Mouse (Mus musculus) heart, embryonic 13.5 days (tissue): ENCODE measurements at regions not wholly inside any gene's neighbourhood (a gene's known extent, or its start where the extent isn't known, plus 50 kb on each side); places are given as distances from the start of the nearest gene placed in this dataset.

Experiments
- ATAC-seq: fragments of 200-750 bp; cut with Nextera tagmentation; 2 replicates; pipeline ENCODE4 v1.8.0; 2017; ENCODE audit warnings: moderate TSS enrichment; ENCODE audit not compliant: insufficient number of reproducible peaks, low FRiP score, low TSS enrichment; ENCODE audit errors: extremely low read depth
- H3K27ac ChIP-seq: fragments of 300-500 bp; sonication (generic); replicated peaks from 2 replicates; pipeline ENCODE4 v1.5.1; 2015; ENCODE audit warnings: moderate library complexity, mild to moderate bottlenecking, inconsistent platforms
- H3K27me3 ChIP-seq: fragments of 300-500 bp; sonication (generic); replicated peaks from 2 replicates; pipeline ENCODE4 v1.6.1; 2015; ENCODE audit warnings: mild to moderate bottlenecking, inconsistent platforms
- H3K36me3 ChIP-seq: fragments of 300-500 bp; sonication (generic); 2 replicates; pipeline ENCODE4 v1.6.1; 2015; ENCODE audit warnings: mild to moderate bottlenecking, inconsistent platforms
- H3K4me1 ChIP-seq: fragments of 300-500 bp; sonication (generic); 2 replicates; pipeline ENCODE4 v1.6.1; 2015; ENCODE audit warnings: inconsistent platforms
- H3K4me2 ChIP-seq: fragments of 300-500 bp; sonication (generic); 2 replicates; pipeline ENCODE4 v1.6.1; 2015; ENCODE audit warnings: inconsistent platforms, mild to moderate bottlenecking, moderate library complexity
- H3K4me3 ChIP-seq: fragments of 300-500 bp; sonication (generic); 2 replicates; pipeline ENCODE4 v1.5.1; 2015; ENCODE audit warnings: moderate library complexity, mild to moderate bottlenecking, inconsistent platforms
- H3K9ac ChIP-seq: fragments of 300-500 bp; sonication (generic); 2 replicates; pipeline ENCODE4 v1.6.1; 2015; ENCODE audit warnings: inconsistent platforms, mild to moderate bottlenecking, moderate library complexity
- H3K9me3 ChIP-seq: fragments of 300-500 bp; sonication (generic); 2 replicates; pipeline ENCODE4 v1.6.1; 2016; ENCODE audit warnings: inconsistent platforms
- WGBS: fragments of 180-500 bp; shearing (Covaris S2); methylation state at CpG from one replicate; pipeline ENCODE4 v1.1.7; 2015; ENCODE audit warnings: mixed read lengths; 5-methylcytosine and 5-hydroxymethylcytosine counted together

DNA sequence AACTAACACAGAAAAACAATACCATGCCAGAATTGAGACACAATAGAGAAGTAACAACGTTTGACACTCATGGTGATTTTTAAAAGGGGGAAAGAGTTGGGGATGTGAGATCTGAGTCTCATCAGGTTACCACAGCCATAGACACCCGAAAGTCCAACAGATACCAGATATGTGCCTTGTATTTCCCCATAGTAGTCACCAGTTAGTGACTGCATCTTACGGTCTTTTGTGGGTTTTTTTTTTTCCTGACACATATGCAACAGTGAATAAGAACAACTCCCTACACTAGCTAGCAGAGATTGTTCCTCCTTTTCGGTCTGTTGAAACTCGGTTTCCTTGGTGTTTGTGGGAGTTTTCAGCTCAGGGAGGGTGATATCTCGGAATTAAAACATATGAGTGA is 127.4 kb downstream of the Zbtb18 start:
- no peak for ATAC-seq
- H3K9ac ChIP-seq, result no peak overlapping the region
- no peak overlapping the region for H3K4me3 ChIP-seq
- WGBS, result 76% methylated on average over 6 of the region's 6 CpGs
- H3K9me3 ChIP-seq, result no peaks in the 10 kb centered on the region
- H3K27ac ChIP-seq, result no peak overlapping the region
- H3K4me1 ChIP-seq, result peaks cover 9% of the 10 kb centered on the region
- H3K36me3 ChIP-seq, result no peaks in the 10 kb centered on the region
- H3K27me3 ChIP-seq, result no peaks in the 10 kb centered on the region
- no peak overlapping the region for H3K4me2 ChIP-seq

DNA sequence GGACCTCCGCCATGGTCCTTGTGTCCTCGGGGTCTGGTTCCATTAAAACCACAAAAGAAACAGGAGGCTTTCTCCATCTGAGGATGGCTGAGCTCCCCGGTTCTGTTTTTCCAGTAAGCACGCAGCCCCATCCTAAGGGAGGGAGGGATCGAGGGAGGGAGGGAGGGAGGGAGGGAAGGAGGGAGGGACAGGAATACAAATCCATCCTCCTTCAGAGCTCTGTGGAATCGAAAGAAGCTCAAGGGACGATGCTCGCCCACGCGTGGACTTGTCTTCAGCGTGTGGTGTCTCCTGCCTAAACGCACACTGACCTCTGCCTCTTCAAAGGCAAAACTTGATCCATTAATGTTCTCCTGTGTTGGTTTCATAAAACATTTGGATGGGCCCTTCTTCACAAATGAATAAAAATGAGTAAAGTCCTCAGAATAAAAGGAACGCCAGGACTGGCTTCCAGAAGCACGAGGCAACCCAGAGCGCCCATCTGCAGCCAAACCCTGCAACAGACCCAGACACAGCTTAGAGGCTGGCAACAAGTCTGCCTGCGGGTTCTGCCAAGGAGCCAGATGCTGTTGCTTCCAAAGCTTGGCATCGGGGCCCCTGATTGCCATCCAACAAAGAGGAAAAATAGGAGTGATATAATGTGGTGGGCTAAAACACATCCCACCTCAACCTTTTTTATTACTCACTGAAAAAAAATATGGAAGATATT is 131.0 kb downstream of the Zbtb18 start:
- Histone ChIP-seq H3K9me3 (no peaks in the 10 kb centered on the region), H3K27ac (no peak overlapping the region), H3K4me3 (no peak overlapping the region), H3K9ac (no peak overlapping the region), H3K36me3 (no peaks in the 10 kb centered on the region), H3K4me2 (no peak overlapping the region), H3K27me3 (no peaks in the 10 kb centered on the region), H3K4me1 (peaks cover 5% of the 10 kb centered on the region)
- no peak for ATAC-seq
- 76% methylated on average over 17 of the region's 17 CpGs for WGBS

DNA sequence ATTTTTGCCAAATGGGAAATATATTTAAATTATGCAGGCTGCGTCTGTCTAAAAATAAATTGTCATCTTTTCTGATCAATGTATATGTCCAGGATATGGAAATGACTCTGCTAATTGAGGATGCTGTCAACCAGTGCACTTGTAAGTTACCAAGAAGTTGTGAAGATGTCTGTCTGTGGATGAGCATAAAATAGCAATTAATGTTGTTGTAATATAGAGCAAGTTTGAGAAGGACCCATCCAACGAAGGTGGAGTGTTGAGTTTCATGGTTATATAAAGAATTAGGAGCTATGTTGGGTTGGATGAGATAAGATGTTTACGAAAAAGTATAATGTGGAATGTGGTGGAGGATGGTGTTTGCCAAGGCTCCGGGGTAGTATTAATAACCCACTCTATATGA is 131.6 kb downstream of the Zbtb18 start:
- Histone ChIP-seq H3K27me3 (no peaks in the 10 kb centered on the region), H3K4me1 (0 out of 2 replicates have a peak, but pooled peaks cover 3% of the 10 kb centered on the region), H3K36me3 (no peaks in the 10 kb centered on the region), H3K9ac (no peak overlapping the region), H3K9me3 (no peaks in the 10 kb centered on the region), H3K4me2 (no peak overlapping the region), H3K4me3 (no peak overlapping the region), H3K27ac (no peak overlapping the region)
- 75% methylated on average over 4 of the region's 4 CpGs for WGBS
- ATAC-seq, result no peak

DNA sequence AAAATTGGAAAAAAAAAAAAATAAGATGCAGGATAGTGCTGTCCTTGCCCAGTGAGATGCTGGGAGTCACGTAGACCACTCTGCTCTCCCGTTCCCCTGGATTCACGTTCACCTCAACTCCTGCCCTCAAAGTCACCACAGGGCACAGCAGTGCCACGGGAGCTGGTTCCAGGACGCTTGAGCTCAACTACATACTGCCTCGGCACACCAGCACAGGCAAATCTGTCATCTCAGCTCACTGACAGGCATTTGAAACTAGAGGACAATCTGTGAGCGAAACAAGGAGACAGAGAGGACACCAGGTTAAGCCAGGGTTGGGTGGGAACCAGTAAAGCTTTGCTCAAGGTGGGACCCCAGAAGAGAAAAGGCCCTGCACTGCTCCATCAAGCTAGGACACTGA is 132.2 kb downstream of the Zbtb18 start:
- Histone ChIP-seq H3K4me2 (no peak overlapping the region), H3K4me3 (no peak overlapping the region), H3K27me3 (no peaks in the 10 kb centered on the region), H3K36me3 (no peaks in the 10 kb centered on the region), H3K9me3 (no peaks in the 10 kb centered on the region), H3K27ac (no peak overlapping the region), H3K4me1 (0 out of 2 replicates have a peak, but pooled peaks cover 3% of the 10 kb centered on the region), H3K9ac (no peak overlapping the region)
- 73% methylated on average over 7 of the region's 7 CpGs for WGBS
- no peak for ATAC-seq

DNA sequence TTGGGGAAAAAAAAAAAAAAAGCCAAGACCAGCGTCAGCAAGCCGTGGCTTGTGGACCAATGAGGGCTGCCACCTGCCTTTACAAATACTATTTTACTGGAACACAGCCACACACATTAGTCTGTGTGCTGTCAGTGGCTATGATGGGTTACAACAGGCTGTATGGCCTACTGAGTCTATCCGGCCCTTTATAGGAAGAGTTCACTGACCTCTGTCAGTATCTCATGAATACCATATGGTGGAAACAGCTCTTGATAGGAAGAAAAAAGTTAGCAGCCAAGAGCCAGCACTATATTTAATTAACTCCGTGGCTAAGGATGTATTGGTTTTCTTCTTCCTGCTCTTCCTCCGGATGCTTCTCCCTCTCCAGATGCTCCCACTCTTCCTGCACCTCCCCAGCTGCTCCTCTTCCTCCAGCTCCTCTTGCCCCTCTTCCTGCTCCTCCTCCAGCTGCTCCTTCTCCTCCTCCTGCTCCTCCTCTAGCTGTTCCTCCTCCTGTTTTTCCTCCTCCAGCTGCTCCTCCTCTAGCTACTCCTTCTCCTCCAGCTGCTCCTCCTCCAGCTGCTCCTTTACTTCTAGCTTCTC is 142.2 kb downstream of the Zbtb18 start:
- Histone ChIP-seq H3K27me3 (no peaks in the 10 kb centered on the region), H3K4me2 (no peak overlapping the region), H3K9me3 (peaks cover 18% of the 10 kb centered on the region), H3K9ac (no peak overlapping the region), H3K4me1 (no peaks in the 10 kb centered on the region), H3K27ac (no peak overlapping the region), H3K36me3 (no peaks in the 10 kb centered on the region), H3K4me3 (no peak overlapping the region)
- ATAC-seq, result no peak
- 44% methylated on average over 5 of the region's 5 CpGs for WGBS

DNA sequence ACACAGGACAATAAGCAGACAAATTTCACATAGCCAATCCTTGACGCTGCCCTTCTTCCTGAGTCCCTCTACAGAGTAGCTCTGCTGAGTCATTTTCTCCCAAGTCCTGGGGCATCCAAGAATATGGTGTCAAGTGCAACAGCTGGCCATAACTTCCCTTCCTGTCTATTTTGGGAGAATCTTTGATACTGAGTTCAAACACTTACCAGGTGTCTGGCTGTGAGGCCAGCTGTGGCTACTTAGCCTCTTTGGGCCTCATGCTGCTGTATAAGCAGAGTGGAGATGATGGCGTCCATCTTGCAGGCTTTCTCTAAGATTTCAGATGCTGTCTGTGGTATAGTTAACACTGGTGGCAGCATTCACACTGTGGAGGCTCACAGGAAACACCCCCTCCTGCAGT is 143.2 kb downstream of the Zbtb18 start:
- H3K27me3 ChIP-seq, result no peaks in the 10 kb centered on the region
- WGBS, result 73% methylated on average over 2 of the region's 2 CpGs

DNA sequence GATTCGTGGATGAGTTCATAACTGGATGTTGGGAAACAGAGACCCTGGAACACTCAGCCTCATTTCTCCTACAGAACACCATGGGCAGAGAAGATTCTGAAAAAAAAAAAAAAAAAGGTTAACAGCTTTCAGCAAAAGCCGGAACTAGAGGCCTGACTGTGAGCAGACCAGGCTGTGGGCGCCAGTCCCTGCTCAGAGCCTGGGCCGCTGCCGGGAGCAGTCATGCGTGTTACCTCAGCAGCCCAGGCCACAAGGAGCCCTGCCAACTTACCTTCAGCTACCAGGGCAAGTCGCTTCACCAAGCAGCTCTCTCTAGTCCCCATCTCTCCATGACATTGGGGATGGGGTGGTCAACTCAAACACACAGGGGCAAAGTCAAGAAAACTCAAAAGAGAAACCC is 140.6 kb upstream of the 1700016C15Rik start:
- Histone ChIP-seq H3K27ac (no peak overlapping the region), H3K36me3 (no peaks in the 10 kb centered on the region), H3K4me3 (no peak overlapping the region), H3K9ac (no peak overlapping the region), H3K9me3 (no peaks in the 10 kb centered on the region), H3K4me1 (no peaks in the 10 kb centered on the region), H3K27me3 (no peaks in the 10 kb centered on the region), H3K4me2 (no peak overlapping the region)
- WGBS, result 78% methylated on average over 7 of the region's 7 CpGs
- no peak for ATAC-seq

More for the DNA sequence above, 143.2 kb downstream of the Zbtb18 start:
- Histone ChIP-seq H3K4me1 (no peaks in the 10 kb centered on the region), H3K4me3 (no peak overlapping the region), H3K9ac (no peak overlapping the region), H3K36me3 (no peaks in the 10 kb centered on the region), H3K9me3 (peaks cover 18% of the 10 kb centered on the region), H3K4me2 (no peak overlapping the region), H3K27ac (no peak overlapping the region)
- ATAC-seq, result no peak

DNA sequence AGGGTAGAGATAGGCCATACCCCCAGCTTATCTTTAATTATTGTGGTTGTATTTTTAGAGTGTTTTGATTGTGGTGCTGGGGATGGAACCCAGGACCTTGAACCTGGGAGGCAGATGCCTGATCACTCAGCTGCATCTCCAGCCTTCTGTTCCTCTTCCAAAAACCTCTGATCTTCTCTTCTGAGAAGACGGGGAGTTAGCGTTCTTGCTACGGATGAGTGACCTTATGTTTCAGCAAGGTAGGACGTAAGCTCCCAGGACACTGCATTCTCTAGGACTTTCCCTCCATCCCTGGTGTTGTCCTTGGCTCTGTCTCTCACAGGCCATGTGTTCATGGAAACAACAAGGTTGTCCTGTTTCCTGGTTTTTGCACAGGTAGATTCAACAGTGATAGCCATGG is 140.0 kb upstream of the 1700016C15Rik start:
- no peak overlapping the region for H3K27ac ChIP-seq
- ATAC-seq, result no peak
- no peaks in the 10 kb centered on the region for H3K27me3 ChIP-seq
- no peak overlapping the region for H3K4me3 ChIP-seq
- no peak overlapping the region for H3K9ac ChIP-seq
- H3K9me3 ChIP-seq, result no peaks in the 10 kb centered on the region
- no peaks in the 10 kb centered on the region for H3K36me3 ChIP-seq
- no peaks in the 10 kb centered on the region for H3K4me1 ChIP-seq
- H3K4me2 ChIP-seq, result no peak overlapping the region
- 83% methylated on average over 4 of the region's 4 CpGs for WGBS

DNA sequence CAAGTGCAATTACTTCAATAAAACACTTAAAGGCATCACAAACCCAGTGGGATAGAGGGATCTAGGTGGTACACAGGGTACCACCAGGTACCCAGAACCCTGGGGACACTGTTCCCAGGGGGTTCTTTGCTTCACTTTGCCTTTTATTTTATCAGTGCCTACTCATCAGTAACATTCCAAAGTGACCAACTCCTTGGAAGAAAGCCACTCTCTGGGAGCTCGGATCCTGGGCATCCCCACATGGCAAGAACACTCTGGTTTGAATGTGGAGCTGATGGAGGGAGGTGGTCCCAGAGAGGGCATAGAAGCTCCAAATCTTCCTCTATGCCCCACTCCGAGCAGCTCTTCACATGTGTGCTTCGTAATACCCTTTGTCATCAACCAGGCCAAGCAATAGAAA is 137.9 kb upstream of the 1700016C15Rik start:
- Histone ChIP-seq H3K9me3 (no peaks in the 10 kb centered on the region), H3K27ac (no peak overlapping the region), H3K4me1 (no peaks in the 10 kb centered on the region), H3K27me3 (no peaks in the 10 kb centered on the region), H3K36me3 (no peaks in the 10 kb centered on the region), H3K9ac (no peak overlapping the region), H3K4me3 (no peak overlapping the region), H3K4me2 (no peak overlapping the region)
- ATAC-seq, result no peak
- WGBS, result 84% methylated on average over 3 of the region's 3 CpGs

DNA sequence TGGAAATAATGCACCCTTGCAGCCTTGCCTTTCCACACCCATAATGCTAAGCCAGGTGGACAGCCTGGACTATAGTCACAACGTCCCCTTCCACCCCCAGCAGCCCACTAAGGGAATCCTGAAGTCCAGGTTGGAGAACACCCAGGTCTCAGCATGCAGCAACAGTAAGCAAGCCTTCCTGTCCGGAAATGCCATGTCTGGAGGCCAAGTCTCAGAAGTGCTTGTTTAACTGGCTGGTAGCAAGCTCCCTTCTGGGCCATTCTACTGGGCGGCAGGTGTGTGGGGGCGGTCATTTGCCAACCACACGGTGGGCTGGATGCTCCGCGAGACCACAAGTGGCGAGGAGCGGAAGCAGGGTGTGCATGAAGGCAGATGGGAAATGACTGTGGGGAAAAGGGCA is 137.3 kb upstream of the 1700016C15Rik start:
- Histone ChIP-seq H3K36me3 (no peaks in the 10 kb centered on the region), H3K4me1 (no peaks in the 10 kb centered on the region), H3K9me3 (no peaks in the 10 kb centered on the region), H3K27me3 (no peaks in the 10 kb centered on the region), H3K9ac (no peak overlapping the region), H3K4me3 (no peak overlapping the region), H3K27ac (no peak overlapping the region), H3K4me2 (no peak overlapping the region)
- ATAC-seq, result no peak
- 82% methylated on average over 9 of the region's 9 CpGs for WGBS

DNA sequence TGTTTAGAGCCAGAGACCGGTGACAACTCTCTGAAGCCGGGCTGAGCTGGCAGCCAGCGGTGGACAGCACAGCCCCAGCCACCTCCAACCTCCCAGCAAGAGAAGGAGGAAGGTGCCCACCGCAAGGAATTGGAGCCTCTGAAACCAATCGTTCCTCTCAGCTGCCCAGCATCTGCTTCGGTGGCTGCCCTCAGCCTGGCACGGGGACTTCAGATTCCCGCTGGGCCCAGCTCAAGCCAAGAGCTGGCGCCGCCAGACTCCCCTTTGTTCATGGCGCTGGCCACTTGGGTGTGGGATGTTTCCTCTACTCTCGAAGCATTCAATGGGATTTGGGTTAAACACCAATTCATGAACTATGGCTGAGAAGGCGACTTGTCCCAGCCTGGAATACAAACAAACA is 135.3 kb upstream of the 1700016C15Rik start:
- 74% methylated on average over 13 of the region's 13 CpGs for WGBS
- Histone ChIP-seq H3K4me3 (no peak overlapping the region), H3K9ac (no peak overlapping the region), H3K9me3 (no peaks in the 10 kb centered on the region), H3K27ac (no peak overlapping the region), H3K36me3 (no peaks in the 10 kb centered on the region), H3K4me1 (no peaks in the 10 kb centered on the region), H3K4me2 (no peak overlapping the region), H3K27me3 (no peaks in the 10 kb centered on the region)
- no peak for ATAC-seq

DNA sequence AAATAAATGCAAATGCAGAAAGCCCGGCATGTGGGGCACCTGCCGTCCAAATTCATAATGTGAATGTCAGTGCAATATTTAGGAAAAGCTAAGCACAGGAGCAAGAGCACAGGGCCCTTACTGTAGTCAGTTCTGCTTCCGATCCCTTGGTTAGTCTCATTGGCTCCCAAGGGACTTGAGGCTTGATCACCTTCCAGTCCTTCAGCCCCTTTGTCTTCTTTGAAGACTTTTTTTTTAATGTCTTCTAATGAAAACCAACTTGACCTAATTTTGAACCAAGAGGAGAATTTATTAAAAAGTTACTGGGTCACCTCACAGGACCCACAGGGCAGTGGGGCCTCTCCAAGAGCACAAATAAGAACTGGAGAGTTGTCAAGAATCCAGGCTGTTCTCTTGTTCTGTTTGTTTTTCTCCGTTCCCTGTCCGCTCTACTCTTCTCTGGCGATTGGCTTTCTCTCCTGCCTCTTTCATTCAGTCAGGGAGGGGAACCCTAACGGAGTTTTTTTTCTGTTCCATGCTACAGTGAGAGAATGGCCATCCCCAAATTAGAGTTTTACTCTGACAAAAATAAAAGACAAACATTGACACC is 134.2 kb upstream of the 1700016C15Rik start:
- ATAC-seq, result no peak
- H3K9me3 ChIP-seq, result no peaks in the 10 kb centered on the region
- no peaks in the 10 kb centered on the region for H3K36me3 ChIP-seq
- H3K4me2 ChIP-seq, result no peak overlapping the region
- no peak overlapping the region for H3K27ac ChIP-seq
- no peaks in the 10 kb centered on the region for H3K27me3 ChIP-seq
- no peaks in the 10 kb centered on the region for H3K4me1 ChIP-seq
- 73% methylated on average over 7 of the region's 7 CpGs for WGBS
- H3K4me3 ChIP-seq, result no peak overlapping the region
- H3K9ac ChIP-seq, result no peak overlapping the region
